Mouse (Mus musculus) kidney, embryonic 16.5 days (tissue): ENCODE results near the gene Aspscr1. TPM values are rescaled to one million over a fixed set of nuclear protein-coding genes. Genes with fewer than 3 reads are reported as not detected.
A peak's percentile ranks its signal among the peaks of the same experiment; 100 is the strongest.

Experiments
- ATAC-seq: fragments of 200-750 bp; cut with Nextera tagmentation; 2 replicates; pipeline ENCODE4 v1.8.0; 2017; ENCODE audit warnings: moderate TSS enrichment; ENCODE audit not compliant: low FRiP score, low TSS enrichment
- H3K27ac ChIP-seq: fragments of 300-500 bp; sonication (generic); 2 replicates; pipeline ENCODE4 v1.5.1; 2014; ENCODE audit warnings: low read length
- H3K27me3 ChIP-seq: fragments of 300-500 bp; sonication (generic); 2 replicates; pipeline ENCODE4 v1.6.1; 2014; ENCODE audit warnings: low read length, control low read depth, mixed read lengths; ENCODE audit not compliant: insufficient read depth
- H3K36me3 ChIP-seq: fragments of 300-500 bp; sonication (generic); 2 replicates; pipeline ENCODE4 v1.6.1; 2014; ENCODE audit warnings: low read length, control low read depth, mixed read lengths; ENCODE audit not compliant: insufficient read depth
- H3K4me1 ChIP-seq: fragments of 300-500 bp; sonication (generic); 2 replicates; pipeline ENCODE4 v1.6.1; 2014; ENCODE audit warnings: low read length, control low read depth, mixed read lengths; ENCODE audit not compliant: insufficient read depth
- H3K4me2 ChIP-seq: fragments of 300-500 bp; sonication (generic); replicated peaks from 2 replicates; pipeline ENCODE4 v1.6.1; 2014; ENCODE audit warnings: low read depth, low read length
- H3K4me3 ChIP-seq: fragments of 300-500 bp; sonication (generic); 2 replicates; pipeline ENCODE4 v1.5.1; 2014; ENCODE audit warnings: mild to moderate bottlenecking, low read length
- H3K9ac ChIP-seq: fragments of 300-500 bp; sonication (generic); replicated peaks from 2 replicates; pipeline ENCODE4 v1.6.1; 2014; ENCODE audit warnings: low read length
- H3K9me3 ChIP-seq: fragments of 300-500 bp; sonication (generic); 2 replicates; pipeline ENCODE4 v1.6.1; 2016; ENCODE audit warnings: low read length, control low read depth
- whole genome bisulfite sequencing: fragments of 180-500 bp; shearing (Covaris S2); extraction: QIAGEN DNeasy Blood & Tissue Kit; methylation state at CpG from one replicate; pipeline ENCODE4 v1.1.7; 2014; 5-methylcytosine and 5-hydroxymethylcytosine counted together
- polyA plus RNA-seq: library from polyadenylated mRNA; unstranded; fragments of >200 nt; fragmentation: Nextera tagmentation; extraction: Ambion mirVana; gene quantifications from 2 replicates; pipeline ENCODE4 v1.2.1, GENCODE M21; 2015

Gene Aspscr1
- polyA plus RNA-seq, 1 experiment from 2014 or later, result 146 TPM

- Histone ChIP-seq H3K36me3 (peaks cover 8% of the 10 kb centered on the region), H3K27ac (no peak overlapping the region), H3K9ac (no peak overlapping the region), H3K4me1 (peaks cover 57% of the 10 kb centered on the region), H3K9me3 (no peaks in the 10 kb centered on the region), H3K4me2 (no peak overlapping the region), H3K27me3 (no peaks in the 10 kb centered on the region), H3K4me3 (no peak overlapping the region)
- WGBS, result 83% methylated on average over 2 of the region's 2 CpGs
- no peak for ATAC-seq
These were observed 36.8 kb downstream of the Aspscr1 start for GRCm38 (mm10) chr11:120709551-120709950.

GRCm38 (mm10) chr11:120710672-120711071 is 37.9 kb downstream of the Aspscr1 start:
- Histone ChIP-seq H3K4me2 (no peak overlapping the region), H3K4me1 (peaks cover 53% of the 10 kb centered on the region), H3K4me3 (no peak overlapping the region), H3K27me3 (no peaks in the 10 kb centered on the region), H3K27ac (no peak overlapping the region; the same call in 1 of the 2 replicates), H3K36me3 (peaks cover 8% of the 10 kb centered on the region), H3K9me3 (no peaks in the 10 kb centered on the region), H3K9ac (no peak overlapping the region; the same call in 1 of the 2 replicates)
- no peak for ATAC-seq
- WGBS, result 33% methylated on average over 5 of the region's 5 CpGs

GRCm38 (mm10) chr11:120711980-120712604 is 39.3 kb downstream of the Aspscr1 start:
- no peak for ATAC-seq
- peak overlapping the region; percentile 74; the same call in 1 of the 2 replicates for H3K9ac ChIP-seq
- no peak overlapping the region for H3K27ac ChIP-seq
- peak overlapping the region; percentile 99 for H3K4me2 ChIP-seq
- H3K36me3 ChIP-seq, result peaks cover 11% of the 10 kb centered on the region
- no peak overlapping the region; the same call in 1 of the 2 replicates for H3K4me3 ChIP-seq
- no peaks in the 10 kb centered on the region for H3K27me3 ChIP-seq
- H3K4me1 ChIP-seq, result peaks cover 41% of the 10 kb centered on the region
- H3K9me3 ChIP-seq, result no peaks in the 10 kb centered on the region
- 52% methylated on average over 8 of the region's 8 CpGs for WGBS

GRCm38 (mm10) chr11:120712771-120713568 is 40.2 kb downstream of the Aspscr1 start:
- peak; percentile 55 for ATAC-seq
- WGBS, result under 1% methylated on average over 38 of the region's 38 CpGs
- peak overlapping the region; percentile 74 for H3K9ac ChIP-seq
- peak overlapping the region; percentile 90 for H3K27ac ChIP-seq
- H3K4me3 ChIP-seq, result peak overlapping the region; percentile 70
- H3K36me3 ChIP-seq, result peaks cover 20% of the 10 kb centered on the region
- H3K4me2 ChIP-seq, result peak overlapping the region; percentile 99
- peaks cover 33% of the 10 kb centered on the region for H3K4me1 ChIP-seq
- no peaks in the 10 kb centered on the region for H3K9me3 ChIP-seq
- no peaks in the 10 kb centered on the region for H3K27me3 ChIP-seq

GRCm38 (mm10) chr11:120713580-120714518 is 41.1 kb downstream of the Aspscr1 start, which contains the start of the genes Cenpx and Lrrc45:
TSS of gene Cenpx (minus strand) at chr11:120713738.
TSS of gene Lrrc45 (plus strand) at chr11:120713925.
- Histone ChIP-seq H3K9ac (peak within 1 kb of the TSS; percentile 82), H3K4me1 (peaks cover 27% of the 10 kb centered on the region), H3K27me3 (no peaks in the 10 kb centered on the region), H3K27ac (peak within 1 kb of the TSS; percentile 90), H3K4me3 (peak within 1 kb of the TSS; percentile 70), H3K9me3 (no peaks in the 10 kb centered on the region), H3K36me3 (peaks cover 29% of the 10 kb centered on the region), H3K4me2 (peak within 1 kb of the TSS; percentile 99)
- WGBS, result under 1% methylated on average over 53 of the region's 53 CpGs
- peak; percentile 96 for ATAC-seq

- Histone ChIP-seq H3K9ac (peak overlapping the region; percentile 82), H3K27ac (peak overlapping the region; percentile 40; the same call in 1 of the 2 replicates), H3K4me1 (peaks cover 24% of the 10 kb centered on the region), H3K4me3 (peak overlapping the region; percentile 70), H3K27me3 (no peaks in the 10 kb centered on the region), H3K36me3 (peaks cover 30% of the 10 kb centered on the region), H3K4me2 (peak overlapping the region; percentile 99), H3K9me3 (no peaks in the 10 kb centered on the region)
- no peak for ATAC-seq
- WGBS, result 49% methylated on average over 10 of the region's 10 CpGs
These were observed 41.8 kb downstream of the Aspscr1 start for GRCm38 (mm10) chr11:120714546-120714945.

GRCm38 (mm10) chr11:120715131-120715530 is 42.4 kb downstream of the Aspscr1 start:
- 90% methylated on average over 9 of the region's 9 CpGs for WGBS
- H3K4me1 ChIP-seq, result peaks cover 24% of the 10 kb centered on the region
- peak overlapping the region; percentile 82; the same call in 1 of the 2 replicates for H3K9ac ChIP-seq
- H3K4me3 ChIP-seq, result no peak overlapping the region; the same call in 1 of the 2 replicates
- H3K36me3 ChIP-seq, result peaks cover 28% of the 10 kb centered on the region
- no peaks in the 10 kb centered on the region for H3K27me3 ChIP-seq
- H3K27ac ChIP-seq, result no peak overlapping the region
- H3K9me3 ChIP-seq, result no peaks in the 10 kb centered on the region
- H3K4me2 ChIP-seq, result no peak overlapping the region
- ATAC-seq, result no peak

- ATAC-seq, result no peak
- Histone ChIP-seq H3K36me3 (peaks cover 23% of the 10 kb centered on the region), H3K4me1 (peaks cover 27% of the 10 kb centered on the region), H3K4me3 (no peak overlapping the region), H3K9ac (no peak overlapping the region), H3K27ac (no peak overlapping the region), H3K4me2 (no peak overlapping the region), H3K9me3 (no peaks in the 10 kb centered on the region), H3K27me3 (peaks cover 6% of the 10 kb centered on the region; the same call in 1 of the 2 replicates)
- WGBS, result 86% methylated on average over 9 of the region's 9 CpGs
These were observed 46.5 kb downstream of the Aspscr1 start for GRCm38 (mm10) chr11:120719242-120719641.

- Histone ChIP-seq H3K36me3 (peaks cover 23% of the 10 kb centered on the region), H3K9me3 (no peaks in the 10 kb centered on the region), H3K27me3 (peaks cover 6% of the 10 kb centered on the region; the same call in 1 of the 2 replicates), H3K4me3 (no peak overlapping the region), H3K4me1 (peaks cover 20% of the 10 kb centered on the region), H3K9ac (no peak overlapping the region), H3K4me2 (no peak overlapping the region), H3K27ac (no peak overlapping the region)
- WGBS, result 88% methylated on average over 13 of the region's 13 CpGs
- no peak for ATAC-seq
These were observed 47.1 kb downstream of the Aspscr1 start for GRCm38 (mm10) chr11:120719841-120720376.
